Mouse (Mus musculus) heart, embryonic 11.5 days (tissue): ENCODE measurements around the gene Rbm47. TPM values are rescaled to one million over a fixed set of nuclear protein-coding genes. Genes with fewer than 3 reads are reported as not detected.

Source experiments
- ATAC-seq: fragments of 200-750 bp; cut with Nextera tagmentation; replicated peaks from 2 replicates; pipeline ENCODE4 v1.8.0; 2017; ENCODE audit warnings: moderate library complexity; ENCODE audit not compliant: insufficient number of reproducible peaks, low FRiP score, low TSS enrichment
- H3K27ac ChIP-seq: fragments of 300-500 bp; sonication (generic); 2 replicates; pipeline ENCODE4 v1.5.1; 2014; ENCODE audit warnings: mild to moderate bottlenecking, low read depth, low read length
- H3K27me3 ChIP-seq: fragments of 300-500 bp; sonication (generic); 2 replicates; pipeline ENCODE4 v1.6.1; 2014; ENCODE audit warnings: mild to moderate bottlenecking, low read length, mixed read lengths; ENCODE audit not compliant: control insufficient read depth, insufficient read depth
- H3K36me3 ChIP-seq: fragments of 300-500 bp; sonication (generic); 2 replicates; pipeline ENCODE4 v1.6.1; 2014; ENCODE audit warnings: mild to moderate bottlenecking, low read length, moderate library complexity, mixed read lengths; ENCODE audit not compliant: control insufficient read depth, insufficient read depth
- H3K4me1 ChIP-seq: fragments of 300-500 bp; sonication (generic); 2 replicates; pipeline ENCODE4 v1.6.1; 2014; ENCODE audit warnings: low read length; ENCODE audit not compliant: control insufficient read depth, insufficient read depth
- H3K4me2 ChIP-seq: fragments of 300-500 bp; sonication (generic); 2 replicates; pipeline ENCODE4 v1.6.1; 2014; ENCODE audit warnings: mild to moderate bottlenecking, moderate library complexity
- H3K4me3 ChIP-seq: fragments of 300-500 bp; sonication (generic); 2 replicates; pipeline ENCODE4 v1.5.1; 2014; ENCODE audit warnings: low read depth, low read length
- H3K9ac ChIP-seq: fragments of 300-500 bp; sonication (generic); 2 replicates; pipeline ENCODE4 v1.6.1; 2014; ENCODE audit warnings: mild to moderate bottlenecking, low read depth, low read length, moderate library complexity
- H3K9me3 ChIP-seq: fragments of 300-500 bp; sonication (generic); replicated peaks from 2 replicates; pipeline ENCODE4 v1.6.1; 2016; ENCODE audit warnings: low read length; ENCODE audit not compliant: control insufficient read depth
- WGBS: fragments of 180-500 bp; shearing (Covaris S2); extraction: QIAGEN DNeasy Blood & Tissue Kit; methylation state at CpG from one replicate; pipeline ENCODE4 v1.1.7; 2014; ENCODE audit not compliant: insufficient replicate concordance; 5-methylcytosine and 5-hydroxymethylcytosine counted together
- polyA plus RNA-seq: library from polyadenylated mRNA; unstranded; fragments of >200 nt; fragmentation: Nextera tagmentation; extraction: Ambion mirVana; gene quantifications from 2 replicates; pipeline ENCODE4 v1.2.1, GENCODE M21; 2014

The Rbm47 gene
- polyA plus RNA-seq = 1.1 and 1.8 TPM in 2 replicates

- no peaks in the 10 kb centered on the region for H3K36me3 ChIP-seq
- H3K27ac ChIP-seq = no peak within 1 kb of the TSS
- WGBS = 72% methylated on average over 2 of the region's 2 CpGs
- H3K4me1 ChIP-seq = no peaks in the 10 kb centered on the region
- H3K9me3 ChIP-seq = no peaks in the 10 kb centered on the region
- no peaks in the 10 kb centered on the region for H3K27me3 ChIP-seq
- no peak for ATAC-seq
- H3K4me2 ChIP-seq = no peak within 1 kb of the TSS
- H3K4me3 ChIP-seq = no peak within 1 kb of the TSS
- no peak within 1 kb of the TSS for H3K9ac ChIP-seq
These were observed at the start of gene Rbm47 for GRCm38 (mm10) chr5:66173018-66173417. Gene Rbm47, minus strand, starts transcription at chr5:66173118.

- 78% methylated on average over 9 of the region's 9 CpGs for WGBS
These were observed 47.7 kb upstream of the Rbm47 start for GRCm38 (mm10) chr5:66220620-66221019.

GRCm38 (mm10) chr5:66219692-66220091 is 46.8 kb upstream of the Rbm47 start:
- 76% methylated on average over 6 of the region's 6 CpGs for WGBS
- Histone ChIP-seq H3K4me3 (no peak overlapping the region), H3K4me2 (no peak overlapping the region), H3K36me3 (no peaks in the 10 kb centered on the region), H3K4me1 (no peaks in the 10 kb centered on the region), H3K27me3 (no peaks in the 10 kb centered on the region), H3K9me3 (no peaks in the 10 kb centered on the region), H3K9ac (no peak overlapping the region), H3K27ac (no peak overlapping the region)
- ATAC-seq = no peak

More at GRCm38 (mm10) chr5:66220620-66221019, 47.7 kb upstream of the Rbm47 start:
- H3K4me3 ChIP-seq = no peak overlapping the region
- no peaks in the 10 kb centered on the region for H3K36me3 ChIP-seq
- ATAC-seq = no peak
- no peak overlapping the region for H3K4me2 ChIP-seq
- no peaks in the 10 kb centered on the region for H3K9me3 ChIP-seq
- no peaks in the 10 kb centered on the region for H3K27me3 ChIP-seq
- no peaks in the 10 kb centered on the region for H3K4me1 ChIP-seq
- no peak overlapping the region for H3K9ac ChIP-seq
- H3K27ac ChIP-seq = no peak overlapping the region

- ATAC-seq = no peak
- 48% methylated on average over 10 of the region's 10 CpGs for WGBS
These were observed 42.8 kb upstream of the Rbm47 start for GRCm38 (mm10) chr5:66215569-66216277.

GRCm38 (mm10) chr5:66214395-66214935 is 41.5 kb upstream of the Rbm47 start:
- H3K9me3 ChIP-seq = no peaks in the 10 kb centered on the region
- no peaks in the 10 kb centered on the region for H3K27me3 ChIP-seq
- H3K27ac ChIP-seq = no peak overlapping the region
- no peak overlapping the region for H3K4me2 ChIP-seq
- ATAC-seq = no peak
- H3K4me3 ChIP-seq = no peak overlapping the region
- 60% methylated on average over 7 of the region's 7 CpGs for WGBS
- H3K36me3 ChIP-seq = no peaks in the 10 kb centered on the region
- H3K9ac ChIP-seq = no peak overlapping the region
- H3K4me1 ChIP-seq = no peaks in the 10 kb centered on the region

More at GRCm38 (mm10) chr5:66215569-66216277, 42.8 kb upstream of the Rbm47 start:
- no peak overlapping the region for H3K4me2 ChIP-seq
- H3K27ac ChIP-seq = no peak overlapping the region
- no peaks in the 10 kb centered on the region for H3K4me1 ChIP-seq
- H3K9ac ChIP-seq = no peak overlapping the region
- no peaks in the 10 kb centered on the region for H3K27me3 ChIP-seq
- H3K9me3 ChIP-seq = no peaks in the 10 kb centered on the region
- H3K36me3 ChIP-seq = no peaks in the 10 kb centered on the region
- H3K4me3 ChIP-seq = no peak overlapping the region

GRCm38 (mm10) chr5:66209532-66210176 is 36.7 kb upstream of the Rbm47 start:
- no peak overlapping the region for H3K9ac ChIP-seq
- H3K36me3 ChIP-seq = no peaks in the 10 kb centered on the region
- H3K4me1 ChIP-seq = no peaks in the 10 kb centered on the region
- WGBS = 81% methylated on average over 5 of the region's 5 CpGs
- no peak for ATAC-seq
- no peaks in the 10 kb centered on the region for H3K27me3 ChIP-seq
- no peak overlapping the region for H3K4me2 ChIP-seq
- H3K4me3 ChIP-seq = no peak overlapping the region
- no peak overlapping the region for H3K27ac ChIP-seq
- no peaks in the 10 kb centered on the region for H3K9me3 ChIP-seq

- Histone ChIP-seq H3K27me3 (no peaks in the 10 kb centered on the region), H3K4me3 (no peak overlapping the region), H3K4me1 (no peaks in the 10 kb centered on the region), H3K9me3 (no peaks in the 10 kb centered on the region), H3K4me2 (no peak overlapping the region), H3K27ac (no peak overlapping the region), H3K9ac (no peak overlapping the region), H3K36me3 (no peaks in the 10 kb centered on the region)
- 82% methylated on average over 4 of the region's 4 CpGs for WGBS
- ATAC-seq = no peak
These were observed 32.0 kb upstream of the Rbm47 start for GRCm38 (mm10) chr5:66204966-66205365.

GRCm38 (mm10) chr5:66203424-66203823 is 30.5 kb upstream of the Rbm47 start:
- Histone ChIP-seq H3K4me3 (no peak overlapping the region), H3K4me2 (no peak overlapping the region), H3K27ac (no peak overlapping the region), H3K36me3 (no peaks in the 10 kb centered on the region), H3K27me3 (no peaks in the 10 kb centered on the region), H3K9me3 (no peaks in the 10 kb centered on the region), H3K4me1 (no peaks in the 10 kb centered on the region), H3K9ac (no peak overlapping the region)
- 66% methylated on average over 1 of the region's 1 CpGs for WGBS
- no peak for ATAC-seq
